Mouse (Mus musculus): ENCODE measurements around the gene Gmcl1.

Gmcl1 gene

GRCm38 (mm10) chr6:86658501-86658900 is 74.7 kb downstream of the Gmcl1 start:
- no peak for DNase-seq

GRCm38 (mm10) chr6:86654270-86654916 is 78.8 kb downstream of the Gmcl1 start:
- peak; percentile 50 to 56 for DNase-seq

GRCm38 (mm10) chr6:86653026-86653425 is 80.2 kb downstream of the Gmcl1 start:
- no peak for DNase-seq

GRCm38 (mm10) chr6:86646143-86646542 is 87.0 kb downstream of the Gmcl1 start:
- DNase-seq, result no peak

- no peak for DNase-seq
Measured at GRCm38 (mm10) chr6:86645551-86645950, 87.6 kb downstream of the Gmcl1 start.

- DNase-seq, result no peak
Measured at GRCm38 (mm10) chr6:86644775-86645400, 88.3 kb downstream of the Gmcl1 start.

Measured in kidney, adult 8-10 months (tissue).